Mouse (Mus musculus) lung, adult 2 months (tissue): ENCODE results near the gene Ulk2.

Source experiments
- CTCF ChIP-seq: fragments of 200-500 bp; IDR thresholded peaks from 2 replicates; pipeline ENCODE4 v1.5.1; 2011; ENCODE audit warnings: mild to moderate bottlenecking, low read length, control low read depth; ENCODE audit not compliant: insufficient read depth
- POLR2A ChIP-seq: fragments of 200-500 bp; IDR thresholded peaks from 2 replicates; pipeline ENCODE4 v1.6.1; 2011; ENCODE audit warnings: low read depth, mild to moderate bottlenecking, control low read depth, low read length, borderline replicate concordance; ENCODE audit errors: extremely low read depth

GRCm38 (mm10) chr11:61760518-61760917 is 94.4 kb downstream of the Ulk2 start:
- TF ChIP-seq POLR2A, result no peak
- TF ChIP-seq CTCF, result 0 out of 2 replicates have a peak, but pooled peaks have one; percentile 7
